Mouse (Mus musculus): ENCODE results near the gene Sbf1. TPM values are rescaled to one million over a fixed set of nuclear protein-coding genes. Genes with fewer than 3 reads are reported as not detected.
A peak's percentile ranks its signal among the peaks of the same experiment; 100 is the strongest.

Gene Sbf1
- polyA plus RNA-seq, 1 experiment = 143 TPM

GRCm38 (mm10) chr15:89241025-89241424, 74.1 kb downstream of the Sbf1 start:
- no peaks in the 10 kb centered on the region for H3K79me3 ChIP-seq (ENCODE audit: low read depth)
- H3K4me3 ChIP-seq (ENCODE audit: insufficient read depth, poor library complexity, severe bottlenecking) = no peak overlapping the region
- no peaks in the 10 kb centered on the region for H3K79me2 ChIP-seq (ENCODE audit: control insufficient read depth, insufficient read depth)
- TF ChIP-seq MYOD1 (IDR thresholded peaks at IDR 0.05; ENCODE audit: control insufficient read depth, insufficient read length, low read depth) (no peak), MYOG (IDR thresholded peaks at IDR 0.05; ENCODE audit: control insufficient read depth, extremely low read depth, insufficient read length) (no peak), FOSL1 (IDR thresholded peaks at IDR 0.05; ENCODE audit: insufficient read depth, low read length, poor library complexity, severe bottlenecking) (no peak), CEBPB (IDR thresholded peaks at IDR 0.05; ENCODE audit: low read depth) (no peak), USF1 (IDR thresholded peaks at IDR 0.05; ENCODE audit: low read depth) (no peak), MAX (IDR thresholded peaks at IDR 0.05) (no peak), CTCF (IDR thresholded peaks at IDR 0.05; ENCODE audit: control insufficient read depth, insufficient read depth, insufficient read length) (no peak)
- no peak overlapping the region for H3ac ChIP-seq (ENCODE audit: control insufficient read depth, insufficient read length, low read depth)
- no peaks in the 10 kb centered on the region for H3K36me3 ChIP-seq (ENCODE audit: control insufficient read depth, insufficient read depth)
- H3K27me3 ChIP-seq (ENCODE audit: control insufficient read depth, insufficient read depth, insufficient read length) = no peaks in the 10 kb centered on the region

GRCm38 (mm10) chr15:89239751-89240392, 75.2 kb downstream of the Sbf1 start:
- no peaks in the 10 kb centered on the region for H3K36me3 ChIP-seq (ENCODE audit: control insufficient read depth, insufficient read depth)
- TF ChIP-seq CEBPB (IDR thresholded peaks at IDR 0.05; ENCODE audit: low read depth) (no peak), CTCF (IDR thresholded peaks at IDR 0.05; ENCODE audit: control insufficient read depth, insufficient read depth, insufficient read length) (no peak), MYOD1 (IDR thresholded peaks at IDR 0.05; ENCODE audit: control insufficient read depth, insufficient read length, low read depth) (no peak), FOSL1 (IDR thresholded peaks at IDR 0.05; ENCODE audit: insufficient read depth, low read length, poor library complexity, severe bottlenecking) (no peak), USF1 (IDR thresholded peaks at IDR 0.05; ENCODE audit: low read depth) (no peak), MAX (IDR thresholded peaks at IDR 0.05) (no peak), MYOG (IDR thresholded peaks at IDR 0.05; ENCODE audit: control insufficient read depth, extremely low read depth, insufficient read length) (no peak)
- no peaks in the 10 kb centered on the region for H3K79me2 ChIP-seq (ENCODE audit: control insufficient read depth, insufficient read depth)
- H3K27me3 ChIP-seq (ENCODE audit: control insufficient read depth, insufficient read depth, insufficient read length) = no peaks in the 10 kb centered on the region
- H3K4me3 ChIP-seq (ENCODE audit: insufficient read depth, poor library complexity, severe bottlenecking) = no peak overlapping the region
- no peak overlapping the region for H3ac ChIP-seq (ENCODE audit: control insufficient read depth, insufficient read length, low read depth)
- no peaks in the 10 kb centered on the region for H3K79me3 ChIP-seq (ENCODE audit: low read depth)

Small RNAs within 50 kb of the gene (microRNA-seq; reads per million reads assigned to microRNA genes)
- 1.1 reads per million, percentile 24 among the genes with 10 or more reads in this experiment for gene Mir6959 (ENCODE audit: borderline microRNAs expressed)

Other genes starting within 250 kb of the Sbf1 start
- gene Trabd, start 240.2 kb downstream of the Sbf1 start, polyA plus RNA-seq (2012; fragmentation: generic; extraction: Trizol) = 74.1 TPM
- 13.7 TPM for gene Selenoo, start 226.2 kb downstream of the Sbf1 start, polyA plus RNA-seq (2012; fragmentation: generic; extraction: Trizol)
- 19.0 TPM for gene Tubgcp6, start 192.2 kb downstream of the Sbf1 start, polyA plus RNA-seq (2012; fragmentation: generic; extraction: Trizol)
- 15.0 TPM for gene Hdac10, start 186.6 kb downstream of the Sbf1 start, polyA plus RNA-seq (2012; fragmentation: generic; extraction: Trizol)
- gene Mapk12, start 174.6 kb downstream of the Sbf1 start, polyA plus RNA-seq (2012; fragmentation: generic; extraction: Trizol) = 30.5 TPM
- gene Mapk11, start 165.7 kb downstream of the Sbf1 start, polyA plus RNA-seq (2012; fragmentation: generic; extraction: Trizol) = 14.9 TPM
- 206 TPM for gene Plxnb2, start 134.5 kb downstream of the Sbf1 start, polyA plus RNA-seq (2012; fragmentation: generic; extraction: Trizol)
- gene Dennd6b, start 118.8 kb downstream of the Sbf1 start, polyA plus RNA-seq (2012; fragmentation: generic; extraction: Trizol) = 2.1 TPM
- 18.4 TPM for gene Ppp6r2, start 103.8 kb downstream of the Sbf1 start, polyA plus RNA-seq (2012; fragmentation: generic; extraction: Trizol)
- gene Adm2, start 7.4 kb upstream of the Sbf1 start, polyA plus RNA-seq (2012; fragmentation: generic; extraction: Trizol) = 7.0 TPM
- gene Miox, start 19.1 kb upstream of the Sbf1 start, polyA plus RNA-seq (2012; fragmentation: generic; extraction: Trizol) = not detected
- gene Lmf2, start 40.3 kb upstream of the Sbf1 start, polyA plus RNA-seq (2012; fragmentation: generic; extraction: Trizol) = 95.9 TPM
- 185 TPM for gene Ncaph2, start 40.4 kb upstream of the Sbf1 start, polyA plus RNA-seq (2012; fragmentation: generic; extraction: Trizol)
- 47.6 TPM for gene Sco2, start 58.5 kb upstream of the Sbf1 start, polyA plus RNA-seq (2012; fragmentation: generic; extraction: Trizol)
- gene Tymp, start 61.7 kb upstream of the Sbf1 start, polyA plus RNA-seq (2012; fragmentation: generic; extraction: Trizol) = 3.4 TPM
- not detected for gene Odf3b, start 64.0 kb upstream of the Sbf1 start, polyA plus RNA-seq (2012; fragmentation: generic; extraction: Trizol)
- not detected for gene Klhdc7b, start 69.6 kb upstream of the Sbf1 start, polyA plus RNA-seq (2012; fragmentation: generic; extraction: Trizol)
- not detected for gene Syce3, start 95.2 kb upstream of the Sbf1 start, polyA plus RNA-seq (2012; fragmentation: generic; extraction: Trizol)
- 2.5 TPM for gene Cpt1b, start 110.6 kb upstream of the Sbf1 start, polyA plus RNA-seq (2012; fragmentation: generic; extraction: Trizol)
- gene C730034F03Rik, start 114.3 kb upstream of the Sbf1 start, polyA plus RNA-seq (2012; fragmentation: generic; extraction: Trizol) = 0.33 TPM
- 0.06 TPM for gene Gm44502, start 114.4 kb upstream of the Sbf1 start, polyA plus RNA-seq (2012; fragmentation: generic; extraction: Trizol)
- 47.1 TPM for gene Chkb, start 114.6 kb upstream of the Sbf1 start, polyA plus RNA-seq (2012; fragmentation: generic; extraction: Trizol)
- gene Mapk8ip2, start 138.6 kb upstream of the Sbf1 start, polyA plus RNA-seq (2012; fragmentation: generic; extraction: Trizol) = not detected
- 22.3 TPM for gene Arsa, start 162.1 kb upstream of the Sbf1 start, polyA plus RNA-seq (2012; fragmentation: generic; extraction: Trizol)
- 4.0 TPM for gene Shank3, start 184.3 kb upstream of the Sbf1 start, polyA plus RNA-seq (2012; fragmentation: generic; extraction: Trizol)

Data from C2C12 (cell line).